Mouse (Mus musculus): ENCODE measurements around the gene Ank2. TPM values are rescaled to one million over a fixed set of nuclear protein-coding genes. Genes with fewer than 3 reads are reported as not detected.

Gene Ank2
- polyA plus RNA-seq, 1 experiment from 2014 or later = 78.8 TPM

DNA sequence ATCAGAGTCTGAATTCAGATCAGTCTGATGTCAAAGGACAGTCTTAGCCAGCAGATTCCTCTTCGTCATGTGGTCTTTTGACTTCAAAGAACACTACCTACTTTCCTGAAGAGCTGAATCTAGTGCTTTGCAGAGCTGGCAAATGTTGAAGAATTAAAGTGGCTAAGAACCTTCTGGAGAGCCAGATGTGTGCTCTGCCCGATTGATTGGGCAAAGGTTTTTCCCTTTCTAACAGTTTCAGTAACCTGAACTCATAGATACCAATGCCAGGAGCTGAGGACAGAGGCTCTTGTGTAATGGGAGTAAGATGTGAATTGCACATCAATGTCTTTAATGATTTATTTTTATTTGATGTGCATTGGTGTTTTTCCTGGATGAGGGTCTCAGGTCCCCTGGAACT, 525.6 kb downstream of the Ank2 start:
- Histone ChIP-seq H3K4me1 (replicated peaks; ENCODE audit: control insufficient read depth, insufficient read depth, low read length) (no peaks in the 10 kb centered on the region), H3K27ac (ENCODE audit: low read depth, low read length) (no peak overlapping the region), H3K9me3 (ENCODE audit: control insufficient read depth, low read length) (no peaks in the 10 kb centered on the region), H3K9ac (ENCODE audit: low read length) (no peak overlapping the region), H3K36me3 (ENCODE audit: control insufficient read depth, insufficient read depth, low read length) (no peaks in the 10 kb centered on the region), H3K4me3 (ENCODE audit: low read depth, low read length) (no peak overlapping the region), H3K4me2 (ENCODE audit: low read depth, low read length, severe bottlenecking) (no peak overlapping the region), H3K27me3 (ENCODE audit: control insufficient read depth, insufficient read depth, low read length) (no peaks in the 10 kb centered on the region)
- 93% methylated on average over 2 of the region's 2 CpGs for WGBS
- DNase-seq (ENCODE audit: low spot score) (no peak), ATAC-seq (replicated peaks; ENCODE audit: low FRiP score) (no peak)

DNA sequence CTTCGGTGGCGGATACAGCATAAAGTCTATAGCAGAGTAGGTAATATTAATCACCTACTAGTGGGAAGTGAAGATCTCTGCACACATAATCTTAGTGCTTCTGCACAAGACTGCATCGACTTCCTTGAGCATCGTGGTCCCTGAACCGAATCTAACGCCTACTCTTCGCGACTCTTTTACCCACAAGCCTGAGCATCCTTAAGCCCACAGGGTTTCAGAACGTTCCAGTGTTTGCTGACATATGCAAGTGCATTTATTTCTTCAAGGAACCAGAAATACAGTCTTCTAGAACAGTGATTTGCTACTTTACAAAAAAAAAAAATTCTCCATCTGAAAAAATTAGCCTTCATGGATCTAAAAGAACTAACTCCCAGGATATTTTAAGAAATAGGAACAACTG, 527.6 kb downstream of the Ank2 start:
- Histone ChIP-seq H3K27me3 (ENCODE audit: control insufficient read depth, insufficient read depth, low read length) (no peaks in the 10 kb centered on the region), H3K4me2 (ENCODE audit: low read depth, low read length, severe bottlenecking) (no peak overlapping the region), H3K4me3 (ENCODE audit: low read depth, low read length) (no peak overlapping the region), H3K36me3 (ENCODE audit: control insufficient read depth, insufficient read depth, low read length) (no peaks in the 10 kb centered on the region), H3K9me3 (ENCODE audit: control insufficient read depth, low read length) (no peaks in the 10 kb centered on the region), H3K27ac (ENCODE audit: low read depth, low read length) (no peak overlapping the region), H3K4me1 (replicated peaks; ENCODE audit: control insufficient read depth, insufficient read depth, low read length) (no peaks in the 10 kb centered on the region), H3K9ac (ENCODE audit: low read length) (no peak overlapping the region)
- ATAC-seq (replicated peaks; ENCODE audit: low FRiP score) (no peak), DNase-seq (ENCODE audit: low spot score) (no peak)
- 92% methylated on average over 9 of the region's 9 CpGs for WGBS

DNA sequence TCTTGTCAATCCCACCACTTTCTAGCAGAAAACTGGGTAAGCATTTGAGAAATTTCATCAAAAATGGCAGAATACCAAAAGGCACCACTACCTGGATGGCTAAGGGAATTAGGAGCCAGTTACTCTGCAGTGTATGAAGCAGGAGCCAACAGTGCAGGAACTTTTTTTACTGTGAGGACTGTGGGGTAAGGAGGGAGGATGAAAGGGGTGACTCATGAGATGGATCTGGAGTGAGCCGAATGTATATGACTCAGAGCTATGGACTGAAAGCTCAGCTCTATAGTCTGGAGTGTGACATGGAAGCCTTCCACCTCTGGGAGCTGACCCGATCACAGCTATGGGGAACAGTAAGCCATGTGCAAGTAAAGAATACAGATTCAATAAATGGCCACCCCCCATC, 530.4 kb downstream of the Ank2 start:
- Histone ChIP-seq H3K9me3 (ENCODE audit: control insufficient read depth, low read length) (no peaks in the 10 kb centered on the region), H3K4me1 (replicated peaks; ENCODE audit: control insufficient read depth, insufficient read depth, low read length) (no peaks in the 10 kb centered on the region), H3K36me3 (ENCODE audit: control insufficient read depth, insufficient read depth, low read length) (no peaks in the 10 kb centered on the region), H3K27me3 (ENCODE audit: control insufficient read depth, insufficient read depth, low read length) (no peaks in the 10 kb centered on the region), H3K9ac (ENCODE audit: low read length) (no peak overlapping the region), H3K4me2 (ENCODE audit: low read depth, low read length, severe bottlenecking) (no peak overlapping the region), H3K27ac (ENCODE audit: low read depth, low read length) (no peak overlapping the region), H3K4me3 (ENCODE audit: low read depth, low read length) (no peak overlapping the region)
- 85% methylated on average over 2 of the region's 2 CpGs for WGBS
- no peak for DNase-seq (ENCODE audit: low spot score)
- no peak for ATAC-seq (replicated peaks; ENCODE audit: low FRiP score)

DNA sequence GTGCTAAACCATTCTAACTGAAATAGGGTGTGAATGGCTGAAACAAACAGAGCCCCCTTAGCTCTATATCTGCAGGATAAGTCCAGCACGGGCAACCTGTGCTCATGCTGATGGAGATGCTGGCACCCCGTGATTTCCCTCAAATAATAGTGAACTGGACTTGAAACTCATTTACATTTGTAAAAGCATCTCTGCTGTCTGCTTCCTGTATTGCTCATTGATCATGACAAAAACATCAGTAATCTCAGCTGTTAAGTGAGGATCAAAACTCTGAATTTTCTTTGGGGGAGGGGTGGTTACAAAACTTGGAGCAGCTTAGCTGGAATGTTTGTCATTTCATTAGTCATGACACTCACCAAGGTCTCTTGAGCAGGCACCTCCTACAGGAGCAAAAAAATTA, 533.4 kb downstream of the Ank2 start:
- Histone ChIP-seq H3K27me3 (ENCODE audit: control insufficient read depth, insufficient read depth, low read length) (no peaks in the 10 kb centered on the region), H3K4me2 (ENCODE audit: low read depth, low read length, severe bottlenecking) (no peak overlapping the region), H3K9ac (ENCODE audit: low read length) (no peak overlapping the region), H3K36me3 (ENCODE audit: control insufficient read depth, insufficient read depth, low read length) (no peaks in the 10 kb centered on the region), H3K4me3 (ENCODE audit: low read depth, low read length) (no peak overlapping the region), H3K4me1 (replicated peaks; ENCODE audit: control insufficient read depth, insufficient read depth, low read length) (no peaks in the 10 kb centered on the region), H3K9me3 (ENCODE audit: control insufficient read depth, low read length) (no peaks in the 10 kb centered on the region), H3K27ac (ENCODE audit: low read depth, low read length) (no peak overlapping the region)
- ATAC-seq (replicated peaks; ENCODE audit: low FRiP score) (no peak), DNase-seq (ENCODE audit: low spot score) (no peak)
- 74% methylated on average over 2 of the region's 2 CpGs for WGBS

DNA sequence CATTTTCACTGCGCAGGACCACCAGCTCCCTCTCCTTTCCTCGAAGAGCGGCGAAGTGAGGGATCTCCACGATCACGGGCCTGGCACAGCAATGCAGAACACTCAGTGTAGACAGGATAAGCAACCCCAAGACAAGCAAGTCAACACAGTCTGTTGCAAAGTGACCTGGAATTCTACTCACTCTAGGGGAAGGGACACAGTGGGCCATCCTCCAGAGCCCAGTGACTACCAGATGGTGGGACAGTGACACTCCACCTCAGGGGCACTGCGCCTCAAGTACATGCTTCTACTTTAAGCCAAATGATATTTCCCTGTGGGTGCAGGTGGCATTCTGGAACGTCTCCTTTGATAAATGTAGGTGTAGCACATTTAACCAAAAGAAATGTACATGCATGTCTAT, 536.8 kb downstream of the Ank2 start:
- ATAC-seq (replicated peaks; ENCODE audit: low FRiP score) = no peak
- DNase-seq (ENCODE audit: low spot score) = no peak
- H3K4me2 ChIP-seq (ENCODE audit: low read depth, low read length, severe bottlenecking) = no peak overlapping the region
- no peaks in the 10 kb centered on the region for H3K27me3 ChIP-seq (ENCODE audit: control insufficient read depth, insufficient read depth, low read length)
- H3K27ac ChIP-seq (ENCODE audit: low read depth, low read length) = no peak overlapping the region
- no peaks in the 10 kb centered on the region for H3K4me1 ChIP-seq (replicated peaks; ENCODE audit: control insufficient read depth, insufficient read depth, low read length)
- no peaks in the 10 kb centered on the region for H3K36me3 ChIP-seq (ENCODE audit: control insufficient read depth, insufficient read depth, low read length)
- H3K9me3 ChIP-seq (ENCODE audit: control insufficient read depth, low read length) = no peaks in the 10 kb centered on the region
- H3K9ac ChIP-seq (ENCODE audit: low read length) = no peak overlapping the region
- 95% methylated on average over 8 of the region's 8 CpGs for WGBS
- H3K4me3 ChIP-seq (ENCODE audit: low read depth, low read length) = no peak overlapping the region

DNA sequence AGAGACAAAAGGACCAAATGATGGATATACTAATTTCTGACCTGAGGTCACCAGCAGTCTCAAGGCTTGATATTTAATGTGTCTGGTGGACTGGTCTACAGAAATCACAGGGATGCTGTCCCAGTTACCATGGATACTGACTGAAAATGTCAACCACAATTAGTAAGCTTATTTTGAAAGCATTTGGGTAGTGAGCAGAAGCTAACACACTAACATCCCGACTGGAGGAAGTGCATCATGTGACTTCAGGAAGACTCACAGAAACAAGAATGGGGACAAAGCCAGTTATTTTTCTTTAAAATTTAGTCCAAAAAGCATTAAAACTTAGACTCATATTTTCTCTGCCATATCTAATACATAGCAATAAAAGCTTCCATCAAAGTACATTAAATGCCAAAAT, 546.5 kb downstream of the Ank2 start:
- Histone ChIP-seq H3K9ac (ENCODE audit: low read length) (no peak overlapping the region), H3K27me3 (ENCODE audit: control insufficient read depth, insufficient read depth, low read length) (no peaks in the 10 kb centered on the region), H3K4me2 (ENCODE audit: low read depth, low read length, severe bottlenecking) (no peak overlapping the region), H3K4me3 (ENCODE audit: low read depth, low read length) (no peak overlapping the region), H3K9me3 (ENCODE audit: control insufficient read depth, low read length) (no peaks in the 10 kb centered on the region), H3K4me1 (replicated peaks; ENCODE audit: control insufficient read depth, insufficient read depth, low read length) (no peaks in the 10 kb centered on the region), H3K27ac (ENCODE audit: low read depth, low read length) (no peak overlapping the region), H3K36me3 (ENCODE audit: control insufficient read depth, insufficient read depth, low read length) (peaks cover 3% of the 10 kb centered on the region)
- ATAC-seq (replicated peaks; ENCODE audit: low FRiP score) = no peak
- no peak for DNase-seq (ENCODE audit: low spot score)
- WGBS = 54% methylated on average over 1 of the region's 1 CpGs

- Histone ChIP-seq H3K4me1 (replicated peaks; ENCODE audit: control insufficient read depth, insufficient read depth, low read length) (no peaks in the 10 kb centered on the region), H3K4me2 (ENCODE audit: low read depth, low read length, severe bottlenecking) (no peak overlapping the region), H3K9me3 (ENCODE audit: control insufficient read depth, low read length) (no peaks in the 10 kb centered on the region), H3K9ac (ENCODE audit: low read length) (no peak overlapping the region), H3K4me3 (ENCODE audit: low read depth, low read length) (no peak overlapping the region), H3K27ac (ENCODE audit: low read depth, low read length) (no peak overlapping the region), H3K36me3 (ENCODE audit: control insufficient read depth, insufficient read depth, low read length) (peaks cover 7% of the 10 kb centered on the region), H3K27me3 (ENCODE audit: control insufficient read depth, insufficient read depth, low read length) (no peaks in the 10 kb centered on the region)
- 92% methylated on average over 10 of the region's 10 CpGs for WGBS
- DNase-seq (ENCODE audit: low spot score) = no peak
- ATAC-seq (replicated peaks; ENCODE audit: low FRiP score) = no peak
Measured at GRCm38 (mm10) chr3:126946591-126946990, 552.6 kb downstream of the Ank2 start.

DNA sequence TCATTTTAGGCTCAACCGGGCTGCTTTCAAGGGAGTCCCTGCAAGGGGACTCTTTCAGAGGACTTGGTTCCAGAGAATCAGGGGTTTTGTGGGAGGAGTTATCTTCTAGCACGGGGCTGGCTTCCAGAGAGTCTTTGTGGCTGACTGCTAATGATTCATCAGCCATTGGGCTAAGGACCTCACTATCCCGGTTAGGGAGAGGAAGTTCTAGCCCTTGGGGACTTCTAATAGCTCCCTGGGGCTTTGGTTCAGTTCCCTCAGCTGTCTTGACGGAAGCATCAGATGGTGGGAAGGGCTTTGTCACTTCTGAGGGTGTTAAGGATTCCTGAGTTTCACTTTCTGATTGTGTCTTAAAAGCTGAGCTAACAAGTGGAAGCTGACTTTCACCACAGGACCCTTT, 554.3 kb downstream of the Ank2 start:
- DNase-seq (ENCODE audit: low spot score) (no peak), ATAC-seq (replicated peaks; ENCODE audit: low FRiP score) (no peak)
- 74% methylated on average over 4 of the region's 4 CpGs for WGBS
- Histone ChIP-seq H3K4me2 (ENCODE audit: low read depth, low read length, severe bottlenecking) (no peak overlapping the region), H3K9ac (ENCODE audit: low read length) (no peak overlapping the region), H3K9me3 (ENCODE audit: control insufficient read depth, low read length) (no peaks in the 10 kb centered on the region), H3K4me1 (replicated peaks; ENCODE audit: control insufficient read depth, insufficient read depth, low read length) (no peaks in the 10 kb centered on the region), H3K36me3 (ENCODE audit: control insufficient read depth, insufficient read depth, low read length) (peaks cover 7% of the 10 kb centered on the region), H3K4me3 (ENCODE audit: low read depth, low read length) (no peak overlapping the region), H3K27me3 (ENCODE audit: control insufficient read depth, insufficient read depth, low read length) (no peaks in the 10 kb centered on the region), H3K27ac (ENCODE audit: low read depth, low read length) (no peak overlapping the region)

- DNase-seq (ENCODE audit: low spot score) = no peak
- WGBS = 81% methylated on average over 11 of the region's 11 CpGs
- H3K36me3 ChIP-seq (ENCODE audit: control insufficient read depth, insufficient read depth, low read length) = peaks cover 7% of the 10 kb centered on the region
Measured at GRCm38 (mm10) chr3:126944081-126944480, 555.1 kb downstream of the Ank2 start.

More at GRCm38 (mm10) chr3:126944081-126944480, 555.1 kb downstream of the Ank2 start:
- Histone ChIP-seq H3K9ac (ENCODE audit: low read length) (no peak overlapping the region), H3K27me3 (ENCODE audit: control insufficient read depth, insufficient read depth, low read length) (no peaks in the 10 kb centered on the region), H3K27ac (ENCODE audit: low read depth, low read length) (no peak overlapping the region), H3K4me1 (replicated peaks; ENCODE audit: control insufficient read depth, insufficient read depth, low read length) (no peaks in the 10 kb centered on the region), H3K4me2 (ENCODE audit: low read depth, low read length, severe bottlenecking) (no peak overlapping the region), H3K9me3 (ENCODE audit: control insufficient read depth, low read length) (no peaks in the 10 kb centered on the region), H3K4me3 (ENCODE audit: low read depth, low read length) (no peak overlapping the region)
- no peak for ATAC-seq (replicated peaks; ENCODE audit: low FRiP score)
